Mouse (Mus musculus): ENCODE data around the gene Lcmt1. TPM values are rescaled to one million over a fixed set of nuclear protein-coding genes. Genes with fewer than 3 reads are reported as not detected.
A peak's percentile ranks its signal among the peaks of the same experiment; 100 is the strongest.

Gene Lcmt1
- total and polyA plus RNA-seq, 3 experiments = 26.4 to 34.8 (median 27.6) TPM

DNA sequence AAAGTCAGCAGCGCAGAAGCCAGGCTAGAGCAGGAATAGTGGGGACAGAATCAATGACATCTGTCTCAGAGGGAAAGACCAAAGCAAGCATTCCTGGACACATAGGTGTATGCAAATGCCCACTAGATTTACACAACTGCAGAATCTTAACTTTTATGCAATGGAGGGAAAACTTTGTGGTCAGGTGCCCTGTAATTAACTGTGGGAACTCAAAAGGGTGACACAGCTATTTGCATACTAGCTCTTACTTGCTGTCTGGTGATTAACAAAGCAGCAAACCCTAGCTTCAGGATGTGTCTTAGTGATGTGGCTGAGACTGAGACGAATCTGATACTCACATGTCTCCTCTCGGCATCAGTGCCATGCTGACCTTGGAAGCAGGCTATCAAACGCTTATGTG is 42.7 kb upstream of the Lcmt1 start (continued):
- TF ChIP-seq MEF2A (IDR thresholded peaks at IDR 0.05; ENCODE audit: borderline replicate concordance, low read depth, low read length) (no peak), CHD1 (IDR thresholded peaks at IDR 0.05; ENCODE audit: low read depth, low read length) (no peak), JUND (conservative IDR thresholded peaks at IDR 0.05; ENCODE audit: low read depth, low read length) (no peak), NRF1 (IDR thresholded peaks at IDR 0.05; ENCODE audit: low read depth, low read length) (no peak), ZNF384 (IDR thresholded peaks at IDR 0.05; ENCODE audit: low read depth, low read length) (no peak), JUN (IDR thresholded peaks at IDR 0.05; ENCODE audit: insufficient read depth, low read depth, low read length) (no peak), TCF12 (IDR thresholded peaks at IDR 0.05; ENCODE audit: low read depth, low read length) (0 out of 2 replicates have a peak, but pooled peaks have one; percentile 30), MAZ (IDR thresholded peaks at IDR 0.05; ENCODE audit: low read depth, low read length) (no peak), ETS1 (conservative IDR thresholded peaks at IDR 0.05; ENCODE audit: low read depth, low read length) (peak; percentile 84), ELF1 (IDR thresholded peaks at IDR 0.05; ENCODE audit: low read depth, low read length) (no peak), ZC3H11A (IDR thresholded peaks at IDR 0.05; ENCODE audit: low read depth, low read length) (no peak), RCOR1 (conservative IDR thresholded peaks at IDR 0.05; ENCODE audit: low read depth, low read length) (no peak), IRF4 (IDR thresholded peaks at IDR 0.05; ENCODE audit: low read depth, low read length) (0 out of 2 replicates have a peak, but pooled peaks have one; percentile 11), MAX (IDR thresholded peaks at IDR 0.05; ENCODE audit: low read length) (no peak), USF1 (IDR thresholded peaks at IDR 0.05; ENCODE audit: low read depth, low read length) (no peak), E2F4 (IDR thresholded peaks at IDR 0.05; ENCODE audit: insufficient replicate concordance, low read depth, low read length) (0 out of 2 replicates have a peak, but pooled peaks have one; percentile 24), NELFE (IDR thresholded peaks at IDR 0.05; ENCODE audit: low read depth, low read length) (no peak), PAX5 (IDR thresholded peaks at IDR 0.05; ENCODE audit: low read length) (no peak)

DNA sequence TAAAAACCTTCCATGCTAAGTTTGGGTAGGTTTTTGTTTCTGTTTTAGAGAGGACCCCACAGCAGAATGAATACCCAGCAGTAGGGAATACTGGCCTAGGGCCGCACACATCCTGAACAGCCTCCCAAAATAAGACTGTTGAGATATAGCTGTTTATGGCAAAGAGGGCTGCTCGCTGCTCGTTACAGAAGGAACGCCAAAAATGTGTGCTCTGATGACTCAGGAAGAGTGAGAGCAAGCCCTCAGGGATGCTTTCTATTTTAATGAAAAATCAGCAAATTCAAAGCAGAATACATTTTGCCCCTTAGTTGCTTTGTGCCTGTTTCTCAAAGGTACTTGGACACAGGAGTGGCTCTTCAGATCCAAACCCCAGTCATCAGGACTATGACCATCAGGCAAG is 41.7 kb upstream of the Lcmt1 start:
- Histone ChIP-seq H3K4me3 (replicated peaks in 1 of 3; ENCODE audit: low read depth in 2 of 3, low read length in 2 of 3, poor library complexity in 1 of 3) (no peak overlapping the region), H3K27ac (ENCODE audit: insufficient read depth, low read depth) (no peak overlapping the region), H3K4me1 (ENCODE audit: control insufficient read depth in 1 of 2, insufficient read depth in 2 of 2) (peaks cover 24 to 97% of the 10 kb centered on the region in 2 experiments), H3K79me2 (replicated peaks; ENCODE audit: control insufficient read depth, extremely low read depth, insufficient read depth, poor library complexity, severe bottlenecking) (no peaks in the 10 kb centered on the region), H3K36me3 (replicated peaks in 1 of 2; ENCODE audit: control insufficient read depth in 1 of 2, insufficient read depth in 1 of 2, low read length in 1 of 2) (peaks cover 30 to 71% of the 10 kb centered on the region in 2 experiments), H3K27me3 (replicated peaks) (no peaks in the 10 kb centered on the region), H3K4me2 (ENCODE audit: insufficient read depth, low read depth, poor library complexity, severe bottlenecking) (no peak overlapping the region), H3K9ac (ENCODE audit: insufficient read depth, low read depth) (no peak overlapping the region), H3K9me3 (replicated peaks; ENCODE audit: low read length) (no peaks in the 10 kb centered on the region)
- dilution Hi-C loops (cut with MboI; ENCODE audit: extremely low pct_ligation_motif_present, extremely low pct_unique_long_range_greater_than_20kb, low sequenced_read_pairs) (no loop called here), in situ Hi-C loops (cut with MboI; ENCODE audit: low pct_ligation_motif_present, low pct_unique_long_range_greater_than_20kb, low sequenced_read_pairs) (no loop called here)
- TF ChIP-seq MAZ (IDR thresholded peaks at IDR 0.05; ENCODE audit: low read depth, low read length) = no peak
- TF ChIP-seq RAD21 (IDR thresholded peaks at IDR 0.05; ENCODE audit: low read depth, low read length) = no peak
- TF ChIP-seq SMC3 (IDR thresholded peaks at IDR 0.05; ENCODE audit: low read depth, low read length) = no peak
- no peak for TF ChIP-seq MAFK (IDR thresholded peaks at IDR 0.05; ENCODE audit: insufficient replicate concordance, low read length)
- TF ChIP-seq ZNF384 (IDR thresholded peaks at IDR 0.05; ENCODE audit: low read depth, low read length) = no peak
- no peak for DNase-seq (ENCODE audit: extremely low read depth)
